Mouse (Mus musculus): ENCODE data around the gene Mapt. TPM values are rescaled to one million over a fixed set of nuclear protein-coding genes. Genes with fewer than 3 reads are reported as not detected.
A peak's percentile ranks its signal among the peaks of the same experiment; 100 is the strongest.

Mapt gene
- polyA plus RNA-seq, 1 experiment from 2014 or later, result 11.0 TPM

DNA sequence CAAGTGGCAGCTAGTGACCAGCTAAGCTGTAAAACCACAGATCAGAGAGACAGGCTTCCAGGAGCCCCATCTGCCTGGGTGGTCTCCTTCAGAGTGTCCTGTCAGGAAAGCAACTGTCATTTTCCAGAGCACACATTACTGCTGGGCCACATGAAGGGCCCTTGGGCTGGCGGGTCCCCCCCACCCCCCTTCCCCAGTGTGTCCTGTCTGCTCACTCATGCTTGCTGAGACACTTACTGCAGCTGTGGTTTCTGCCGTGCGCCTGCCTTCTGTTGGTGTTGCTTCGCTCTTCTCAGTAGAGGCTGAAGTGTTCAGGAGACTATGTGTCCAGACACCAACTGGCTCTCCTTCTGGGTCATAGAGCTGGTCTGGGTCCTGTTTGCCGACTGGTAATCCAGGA, 89.3 kb downstream of the Mapt start:
- peaks cover 13% of the 10 kb centered on the region; the same call in 1 of the 2 replicates for H3K4me1 ChIP-seq
- no peaks in the 10 kb centered on the region for H3K9me3 ChIP-seq
- no peak overlapping the region for H3K4me2 ChIP-seq
- H3K9ac ChIP-seq, result no peak overlapping the region
- H3K36me3 ChIP-seq, result no peaks in the 10 kb centered on the region
- H3K27me3 ChIP-seq, result no peaks in the 10 kb centered on the region
- WGBS, result 21% methylated on average over 5 of the region's 5 CpGs
- H3K4me3 ChIP-seq, result no peak overlapping the region
- ATAC-seq (ENCODE audit: borderline replicate concordance, extremely low read depth, low FRiP score, low TSS enrichment), result 0 out of 2 replicates have a peak, but pooled peaks have one; percentile 23
- no peak overlapping the region for H3K27ac ChIP-seq

DNA sequence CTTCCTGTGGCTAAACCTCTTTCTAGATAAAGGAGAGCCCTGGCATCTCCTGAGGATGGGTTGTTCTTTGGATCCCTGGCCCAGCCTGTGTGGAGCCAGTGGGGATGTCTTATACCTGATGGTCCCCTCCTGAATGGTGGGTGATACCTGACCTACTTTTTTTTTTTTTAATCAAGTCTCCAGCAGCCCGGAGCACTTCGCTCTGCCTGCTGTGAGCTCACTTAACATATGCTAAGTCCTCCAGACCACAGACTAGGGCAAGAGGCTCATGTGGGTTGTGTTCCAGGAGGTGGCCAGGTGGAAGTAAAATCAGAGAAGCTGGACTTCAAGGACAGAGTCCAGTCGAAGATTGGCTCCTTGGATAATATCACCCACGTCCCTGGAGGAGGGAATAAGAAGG, 91.0 kb downstream of the Mapt start:
- H3K4me2 ChIP-seq, result no peak overlapping the region
- no peak for ATAC-seq (ENCODE audit: borderline replicate concordance, extremely low read depth, low FRiP score, low TSS enrichment)
- 30% methylated on average over 4 of the region's 4 CpGs for WGBS
- H3K9ac ChIP-seq, result no peak overlapping the region
- H3K27me3 ChIP-seq, result no peaks in the 10 kb centered on the region
- no peak overlapping the region for H3K4me3 ChIP-seq
- no peaks in the 10 kb centered on the region for H3K9me3 ChIP-seq
- H3K27ac ChIP-seq, result no peak overlapping the region
- peaks cover 13% of the 10 kb centered on the region; the same call in 1 of the 2 replicates for H3K4me1 ChIP-seq
- no peaks in the 10 kb centered on the region for H3K36me3 ChIP-seq

DNA sequence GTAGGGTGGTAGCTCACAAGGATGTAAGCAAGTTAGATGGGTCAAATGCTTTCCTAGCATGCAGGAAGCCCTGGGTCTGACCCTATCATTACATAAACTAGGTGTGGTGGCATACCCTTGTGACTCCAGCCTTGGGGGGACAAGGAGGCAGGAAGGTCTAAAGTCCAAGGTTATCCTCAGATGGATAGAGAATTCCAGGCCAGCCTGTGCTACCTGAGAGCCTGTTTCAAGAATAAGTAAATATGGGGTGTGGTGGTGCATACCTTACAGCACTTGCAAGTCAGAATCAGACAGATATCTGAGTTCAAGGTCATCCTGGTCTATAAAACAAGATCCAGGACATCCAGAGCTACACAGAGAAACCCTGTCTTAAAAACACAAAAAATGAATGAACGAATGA, 96.3 kb downstream of the Mapt start:
- H3K36me3 ChIP-seq, result peaks cover under 1% of the 10 kb centered on the region; the same call in 1 of the 2 replicates
- H3K4me3 ChIP-seq, result no peak overlapping the region
- no peak overlapping the region for H3K27ac ChIP-seq
- no peaks in the 10 kb centered on the region for H3K27me3 ChIP-seq
- no peak overlapping the region for H3K9ac ChIP-seq
- 96% methylated on average over 1 of the region's 1 CpGs for WGBS
- no peak for ATAC-seq (ENCODE audit: borderline replicate concordance, extremely low read depth, low FRiP score, low TSS enrichment)
- H3K4me2 ChIP-seq, result no peak overlapping the region
- H3K4me1 ChIP-seq, result no peaks in the 10 kb centered on the region
- no peaks in the 10 kb centered on the region for H3K9me3 ChIP-seq

DNA sequence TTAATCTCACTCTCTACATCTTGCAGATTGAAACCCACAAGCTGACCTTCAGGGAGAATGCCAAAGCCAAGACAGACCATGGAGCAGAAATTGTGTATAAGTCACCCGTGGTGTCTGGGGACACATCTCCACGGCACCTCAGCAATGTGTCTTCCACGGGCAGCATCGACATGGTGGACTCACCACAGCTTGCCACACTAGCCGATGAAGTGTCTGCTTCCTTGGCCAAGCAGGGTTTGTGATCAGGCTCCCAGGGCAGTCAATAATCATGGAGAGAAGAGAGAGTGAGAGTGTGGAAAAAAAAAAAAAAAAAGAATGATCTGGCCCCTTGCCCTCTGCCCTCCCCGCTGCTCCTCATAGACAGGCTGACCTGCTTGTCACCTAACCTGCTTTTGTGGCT, 96.8 kb downstream of the Mapt start:
- Histone ChIP-seq H3K9me3 (no peaks in the 10 kb centered on the region), H3K4me3 (no peak overlapping the region), H3K27me3 (no peaks in the 10 kb centered on the region), H3K27ac (no peak overlapping the region), H3K4me1 (no peaks in the 10 kb centered on the region), H3K4me2 (no peak overlapping the region), H3K9ac (no peak overlapping the region), H3K36me3 (peaks cover 6% of the 10 kb centered on the region)
- WGBS, result 82% methylated on average over 6 of the region's 6 CpGs
- no peak for ATAC-seq (ENCODE audit: borderline replicate concordance, extremely low read depth, low FRiP score, low TSS enrichment)

DNA sequence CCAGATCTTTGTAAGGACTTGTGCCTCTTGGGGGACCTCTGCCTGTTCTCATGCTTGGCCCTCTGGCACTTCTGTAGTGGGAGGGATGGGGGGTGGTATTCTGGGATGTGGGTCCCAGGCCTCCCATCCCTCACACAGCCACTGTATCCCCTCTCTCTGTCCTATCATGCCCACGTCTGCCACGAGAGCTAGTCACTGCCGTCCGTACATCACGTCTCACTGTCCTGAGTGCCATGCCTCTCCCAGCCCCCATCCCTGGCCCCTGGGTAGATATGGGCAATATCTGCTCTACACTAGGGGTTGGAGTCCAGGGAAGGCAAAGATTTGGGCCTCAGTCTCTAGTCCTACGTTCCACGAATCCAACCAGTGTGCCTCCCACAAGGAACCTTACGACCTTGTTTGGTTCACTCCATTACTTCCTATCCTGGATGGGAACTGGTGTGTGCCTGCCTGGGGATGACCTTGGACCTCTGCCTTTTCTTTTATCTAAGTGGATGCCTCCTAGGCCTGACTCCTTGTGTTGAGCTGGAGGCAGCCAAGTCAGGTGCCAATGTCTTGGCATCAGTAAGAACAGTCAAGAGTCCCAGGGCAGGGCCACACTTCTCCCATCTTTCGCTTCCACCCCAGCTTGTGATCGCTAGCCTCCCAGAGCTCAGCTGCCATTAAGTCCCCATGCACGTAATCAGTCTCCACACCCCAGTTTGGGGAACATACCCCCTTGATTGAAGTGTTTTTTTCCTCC, 98.2 kb downstream of the Mapt start:
- Histone ChIP-seq H3K27me3 (no peaks in the 10 kb centered on the region), H3K4me2 (no peak overlapping the region), H3K36me3 (peaks cover 18% of the 10 kb centered on the region), H3K4me1 (no peaks in the 10 kb centered on the region), H3K4me3 (no peak overlapping the region), H3K27ac (no peak overlapping the region), H3K9me3 (no peaks in the 10 kb centered on the region), H3K9ac (no peak overlapping the region)
- 73% methylated on average over 11 of the region's 11 CpGs for WGBS
- no peak for ATAC-seq (ENCODE audit: borderline replicate concordance, extremely low read depth, low FRiP score, low TSS enrichment)

DNA sequence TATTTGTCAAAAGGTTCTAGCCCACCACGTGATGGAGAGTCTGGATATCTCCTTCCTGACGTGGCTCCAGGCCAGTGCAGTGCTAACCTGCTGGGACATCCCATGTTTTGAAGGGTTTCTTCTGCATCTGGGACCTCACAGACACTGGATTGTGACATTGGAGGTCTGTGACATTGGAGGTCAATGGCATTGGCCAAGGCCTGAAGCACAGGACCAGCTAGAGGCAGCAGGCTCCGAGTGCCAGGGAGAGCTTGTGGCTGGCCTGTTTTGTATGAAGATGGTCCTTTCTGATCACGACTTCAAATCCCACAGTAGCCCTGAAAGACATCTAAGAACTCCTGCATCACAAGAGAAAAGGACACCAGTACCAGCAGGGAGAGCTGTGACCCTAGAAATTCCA, 99.0 kb downstream of the Mapt start:
- ATAC-seq (ENCODE audit: borderline replicate concordance, extremely low read depth, low FRiP score, low TSS enrichment), result no peak
- no peak overlapping the region for H3K27ac ChIP-seq
- H3K4me1 ChIP-seq, result no peaks in the 10 kb centered on the region
- peaks cover 25% of the 10 kb centered on the region for H3K36me3 ChIP-seq
- 76% methylated on average over 4 of the region's 4 CpGs for WGBS
- no peaks in the 10 kb centered on the region for H3K9me3 ChIP-seq
- no peak overlapping the region for H3K4me3 ChIP-seq
- H3K4me2 ChIP-seq, result no peak overlapping the region
- H3K27me3 ChIP-seq, result no peaks in the 10 kb centered on the region
- H3K9ac ChIP-seq, result no peak overlapping the region

DNA sequence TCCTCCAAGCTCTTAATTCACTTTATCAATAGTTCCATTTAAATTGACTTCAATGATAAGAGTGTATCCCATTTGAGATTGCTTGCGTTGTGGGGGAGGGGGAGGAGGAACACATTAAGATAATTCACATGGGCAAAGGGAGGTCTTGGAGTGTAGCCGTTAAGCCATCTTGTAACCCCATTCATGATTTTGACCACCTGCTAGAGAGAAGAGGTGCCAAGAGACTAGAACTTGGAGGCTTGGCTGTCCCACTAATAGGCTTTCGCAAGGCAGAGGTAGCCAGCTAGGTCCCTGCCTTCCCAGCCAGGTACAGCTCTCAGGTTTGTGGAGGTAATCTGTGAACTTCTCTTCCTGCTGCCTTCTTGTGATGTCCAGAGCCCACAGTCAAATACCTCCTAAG, 100.0 kb downstream of the Mapt start:
- Histone ChIP-seq H3K9me3 (no peaks in the 10 kb centered on the region), H3K4me2 (no peak overlapping the region)

DNA sequence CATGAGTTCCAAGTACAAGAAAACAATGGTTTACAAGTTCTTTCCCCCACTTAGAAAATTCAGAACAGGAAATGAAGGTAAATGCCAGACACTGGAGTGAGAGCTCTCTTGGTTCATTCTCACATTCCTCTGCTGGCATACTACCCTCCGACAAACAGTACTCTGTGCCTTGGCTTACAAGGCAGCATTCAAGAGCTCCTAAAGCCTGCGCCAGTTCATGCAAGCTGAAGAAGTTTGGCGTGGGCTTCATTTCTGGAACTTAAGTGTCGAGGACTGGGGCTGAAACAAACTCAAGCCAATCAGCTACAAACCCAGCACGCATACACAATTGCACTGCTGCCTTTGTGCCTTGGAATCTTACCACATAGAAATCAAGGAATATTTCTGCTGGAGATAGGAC, 100.9 kb downstream of the Mapt start:
- Histone ChIP-seq H3K27me3 (no peaks in the 10 kb centered on the region), H3K36me3 (peaks cover 41% of the 10 kb centered on the region), H3K4me2 (no peak overlapping the region), H3K9ac (no peak overlapping the region), H3K9me3 (no peaks in the 10 kb centered on the region), H3K4me1 (no peaks in the 10 kb centered on the region), H3K27ac (0 out of 2 replicates have a peak overlapping the region, but pooled peaks have one; percentile 20), H3K4me3 (no peak overlapping the region)
- 75% methylated on average over 5 of the region's 5 CpGs for WGBS
- no peak for ATAC-seq (ENCODE audit: borderline replicate concordance, extremely low read depth, low FRiP score, low TSS enrichment)

More for the DNA sequence above, 100.0 kb downstream of the Mapt start:
- 92% methylated on average over 3 of the region's 3 CpGs for WGBS
- no peak for ATAC-seq (ENCODE audit: borderline replicate concordance, extremely low read depth, low FRiP score, low TSS enrichment)
- Histone ChIP-seq H3K27ac (no peak overlapping the region), H3K27me3 (no peaks in the 10 kb centered on the region), H3K36me3 (peaks cover 34% of the 10 kb centered on the region), H3K4me1 (no peaks in the 10 kb centered on the region), H3K9ac (no peak overlapping the region), H3K4me3 (no peak overlapping the region)

DNA sequence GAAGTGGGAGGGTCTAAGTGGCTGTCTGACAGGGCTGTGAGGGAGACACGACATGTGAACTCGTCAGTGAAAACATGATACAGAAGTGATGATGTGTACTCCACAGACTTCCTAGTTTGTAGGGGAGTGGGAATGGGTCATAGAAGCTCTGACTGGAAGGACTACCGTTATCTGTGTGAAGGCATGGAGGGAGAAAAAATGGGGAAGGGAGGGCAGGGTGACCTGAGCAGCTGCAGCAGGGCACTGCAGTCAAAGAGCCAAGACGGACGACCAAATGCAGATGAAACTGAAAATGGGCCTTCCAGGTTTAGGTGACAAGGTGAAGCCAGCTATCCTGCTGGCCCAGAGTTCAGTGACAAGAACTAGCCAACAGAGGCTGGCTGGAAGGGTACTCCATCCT, 102.9 kb downstream of the Mapt start:
- Histone ChIP-seq H3K4me1 (no peaks in the 10 kb centered on the region), H3K9me3 (no peaks in the 10 kb centered on the region), H3K9ac (no peak overlapping the region), H3K27me3 (no peaks in the 10 kb centered on the region), H3K4me2 (no peak overlapping the region), H3K4me3 (no peak overlapping the region), H3K36me3 (peaks cover 60% of the 10 kb centered on the region), H3K27ac (no peak overlapping the region)
- WGBS, result 44% methylated on average over 5 of the region's 5 CpGs
- no peak for ATAC-seq (ENCODE audit: borderline replicate concordance, extremely low read depth, low FRiP score, low TSS enrichment)

DNA sequence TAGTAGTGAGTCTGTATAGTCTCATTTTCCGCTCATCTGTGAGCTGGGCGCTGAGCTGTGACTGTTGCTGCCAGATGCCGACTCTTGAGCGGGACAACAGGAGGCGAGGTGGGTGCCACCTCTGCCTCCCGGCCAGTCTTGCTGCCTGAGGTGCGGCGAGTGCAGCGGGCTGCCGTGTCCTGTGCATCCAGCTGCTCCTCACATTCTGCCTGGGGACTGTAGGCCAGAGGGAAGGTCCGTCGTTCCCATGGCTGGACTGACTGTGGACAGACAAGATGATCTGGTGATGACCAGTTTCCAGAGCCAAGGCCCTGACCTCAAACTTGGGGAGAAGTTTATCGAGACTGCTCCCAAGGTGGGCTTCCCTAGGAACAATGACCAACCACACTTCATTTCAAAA, 103.8 kb downstream of the Mapt start:
- Histone ChIP-seq H3K9ac (no peak overlapping the region), H3K9me3 (no peaks in the 10 kb centered on the region), H3K27ac (no peak overlapping the region), H3K36me3 (peaks cover 66% of the 10 kb centered on the region), H3K4me2 (no peak overlapping the region), H3K27me3 (no peaks in the 10 kb centered on the region), H3K4me3 (no peak overlapping the region), H3K4me1 (no peaks in the 10 kb centered on the region)
- 86% methylated on average over 13 of the region's 13 CpGs for WGBS
- ATAC-seq (ENCODE audit: borderline replicate concordance, extremely low read depth, low FRiP score, low TSS enrichment), result no peak

DNA sequence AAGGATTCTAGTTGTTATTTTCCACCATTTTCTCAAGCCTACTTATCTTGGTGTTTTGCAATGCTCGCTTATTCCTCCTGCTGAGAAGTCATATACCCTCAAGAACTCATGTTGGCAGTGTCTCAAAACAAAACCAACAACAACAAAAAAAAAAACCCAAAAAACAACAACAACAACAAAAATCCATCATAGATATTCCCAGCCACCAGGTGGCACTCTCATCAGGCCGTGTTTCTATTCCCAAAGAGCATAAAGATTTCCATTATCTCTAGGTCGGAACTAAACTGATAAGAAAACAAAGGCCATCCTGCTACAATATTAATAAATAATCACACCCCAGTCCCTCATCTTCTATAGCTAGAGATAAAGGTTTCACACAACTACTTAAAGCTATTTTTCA, 115.7 kb downstream of the Mapt start:
- Histone ChIP-seq H3K36me3 (peaks cover 72% of the 10 kb centered on the region), H3K4me2 (no peak overlapping the region), H3K4me1 (no peaks in the 10 kb centered on the region), H3K27me3 (no peaks in the 10 kb centered on the region), H3K27ac (no peak overlapping the region), H3K9ac (no peak overlapping the region), H3K4me3 (no peak overlapping the region), H3K9me3 (no peaks in the 10 kb centered on the region)
- 66% methylated on average over 3 of the region's 3 CpGs for WGBS
- ATAC-seq (ENCODE audit: borderline replicate concordance, extremely low read depth, low FRiP score, low TSS enrichment), result no peak

DNA sequence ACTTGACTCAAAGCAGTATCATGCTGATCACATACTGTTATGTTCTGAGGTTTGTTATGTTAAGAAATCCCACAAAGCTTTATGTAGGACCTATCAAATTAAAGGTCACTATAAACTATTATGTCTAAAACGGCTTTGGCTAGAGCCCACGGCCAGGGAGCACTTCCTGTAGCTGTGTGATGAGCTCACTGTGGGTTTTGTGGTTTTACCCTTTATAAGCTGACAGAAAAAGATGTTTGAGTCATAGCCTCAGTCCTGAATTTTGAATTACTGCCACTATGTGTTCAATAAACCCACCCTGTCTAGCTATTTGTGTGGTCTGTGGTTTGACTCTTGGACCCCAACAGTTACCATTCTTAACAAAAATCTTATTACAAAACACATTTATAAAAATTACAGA, 130.6 kb downstream of the Mapt start:
- no peak overlapping the region for H3K4me3 ChIP-seq
- no peak for ATAC-seq (ENCODE audit: borderline replicate concordance, extremely low read depth, low FRiP score, low TSS enrichment)
- H3K9ac ChIP-seq, result no peak overlapping the region
- H3K36me3 ChIP-seq, result peaks cover 6% of the 10 kb centered on the region; the same call in 1 of the 2 replicates
- no peak overlapping the region for H3K4me2 ChIP-seq
- H3K4me1 ChIP-seq, result no peaks in the 10 kb centered on the region
- H3K9me3 ChIP-seq, result no peaks in the 10 kb centered on the region
- H3K27ac ChIP-seq, result no peak overlapping the region
- 29% methylated on average over 2 of the region's 2 CpGs for WGBS
- no peaks in the 10 kb centered on the region for H3K27me3 ChIP-seq
